Mouse (Mus musculus): Measurements from ENCODE around the gene Tnfsf11. TPM values are rescaled to one million over a fixed set of nuclear protein-coding genes. Genes with fewer than 3 reads are reported as not detected.

The Tnfsf11 gene
- polyA plus RNA-seq, 1 experiment from 2014 or later = 0.26 TPM

- Histone ChIP-seq H3K9me3 (no peaks in the 10 kb centered on the region), H3K27ac (no peak overlapping the region), H3K4me3 (replicated peaks) (no peak overlapping the region), H3K9ac (no peak overlapping the region), H3K4me2 (replicated peaks) (no peak overlapping the region), H3K4me1 (replicated peaks) (no peaks in the 10 kb centered on the region), H3K27me3 (replicated peaks) (no peaks in the 10 kb centered on the region), H3K36me3 (no peaks in the 10 kb centered on the region)
- WGBS = 75% methylated on average over 11 of the region's 11 CpGs
- no peak for ATAC-seq
These were observed 25.4 kb downstream of the Tnfsf11 start for GRCm38 (mm10) chr14:78282490-78282889.

DNA sequence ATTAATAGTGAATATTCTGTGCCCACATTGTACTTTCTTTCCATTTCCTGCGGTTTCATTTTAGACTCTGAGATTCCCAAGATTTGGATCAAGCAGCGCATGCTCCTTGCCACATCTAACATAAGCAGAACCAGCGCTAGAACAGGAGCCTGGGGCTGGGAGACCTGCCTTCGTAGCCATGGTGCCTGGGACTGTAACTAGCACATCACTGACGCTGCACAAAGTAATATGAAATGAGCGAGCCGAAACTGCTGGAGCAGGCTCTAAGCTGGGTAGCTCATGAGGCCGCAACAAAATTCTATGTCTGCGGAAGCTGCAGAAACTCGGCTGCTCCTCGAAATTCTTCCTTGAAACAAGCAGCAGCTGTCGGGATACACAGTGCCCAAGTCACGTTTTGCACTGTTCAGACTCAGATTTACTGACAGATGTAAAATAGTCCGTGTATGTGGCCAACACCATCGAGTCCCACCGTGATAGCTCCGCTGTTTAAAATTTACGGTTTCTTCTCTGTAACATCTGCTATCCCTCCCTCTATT is 31.4 kb downstream of the Tnfsf11 start:
- Histone ChIP-seq H3K9me3 (no peaks in the 10 kb centered on the region), H3K9ac (no peak overlapping the region), H3K4me2 (replicated peaks) (peak overlapping the region; percentile 27; the same call in 1 of the 2 replicates), H3K4me3 (replicated peaks) (no peak overlapping the region), H3K27ac (no peak overlapping the region), H3K36me3 (no peaks in the 10 kb centered on the region), H3K27me3 (replicated peaks) (no peaks in the 10 kb centered on the region), H3K4me1 (replicated peaks) (no peaks in the 10 kb centered on the region)
- ATAC-seq = no peak
- WGBS = 55% methylated on average over 18 of the region's 18 CpGs

- 87% methylated on average over 5 of the region's 5 CpGs for WGBS
- Histone ChIP-seq H3K4me3 (replicated peaks) (no peak overlapping the region), H3K9me3 (no peaks in the 10 kb centered on the region), H3K4me2 (replicated peaks) (no peak overlapping the region), H3K9ac (no peak overlapping the region), H3K4me1 (replicated peaks) (no peaks in the 10 kb centered on the region), H3K27me3 (replicated peaks) (no peaks in the 10 kb centered on the region), H3K36me3 (no peaks in the 10 kb centered on the region), H3K27ac (no peak overlapping the region)
- no peak for ATAC-seq
These were observed 33.0 kb downstream of the Tnfsf11 start for GRCm38 (mm10) chr14:78274851-78275250.

DNA sequence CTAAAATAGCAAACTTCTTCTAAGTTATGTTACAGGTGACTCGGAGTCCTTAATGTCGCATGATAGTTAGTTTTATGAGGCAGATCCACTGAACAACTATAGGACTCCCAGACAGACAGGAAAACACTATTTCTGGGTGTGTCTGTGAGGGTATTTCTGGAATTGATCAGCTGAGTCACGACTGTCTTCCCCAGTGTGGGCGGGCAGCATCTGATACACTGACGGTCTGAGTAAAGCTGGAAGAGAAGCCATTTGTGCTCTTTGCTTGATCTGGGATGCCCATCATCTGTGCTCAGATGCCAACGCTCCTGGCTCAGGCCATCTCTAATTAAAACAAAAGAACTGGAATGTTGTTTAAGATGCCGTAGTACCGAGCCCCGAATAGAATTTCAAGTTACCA is 33.7 kb downstream of the Tnfsf11 start:
- H3K36me3 ChIP-seq = no peaks in the 10 kb centered on the region
- no peak overlapping the region for H3K4me3 ChIP-seq (replicated peaks)
- no peaks in the 10 kb centered on the region for H3K27me3 ChIP-seq (replicated peaks)
- no peak for ATAC-seq
- no peak overlapping the region for H3K4me2 ChIP-seq (replicated peaks)
- H3K4me1 ChIP-seq (replicated peaks) = no peaks in the 10 kb centered on the region
- 84% methylated on average over 9 of the region's 9 CpGs for WGBS
- H3K9ac ChIP-seq = no peak overlapping the region
- no peaks in the 10 kb centered on the region for H3K9me3 ChIP-seq
- H3K27ac ChIP-seq = no peak overlapping the region

- Histone ChIP-seq H3K27ac (no peak overlapping the region), H3K4me3 (replicated peaks) (no peak overlapping the region), H3K4me1 (replicated peaks) (no peaks in the 10 kb centered on the region), H3K9me3 (no peaks in the 10 kb centered on the region), H3K9ac (no peak overlapping the region), H3K27me3 (replicated peaks) (no peaks in the 10 kb centered on the region), H3K4me2 (replicated peaks) (no peak overlapping the region), H3K36me3 (no peaks in the 10 kb centered on the region)
- 75% methylated on average over 7 of the region's 7 CpGs for WGBS
- ATAC-seq = no peak
These were observed 34.3 kb downstream of the Tnfsf11 start for GRCm38 (mm10) chr14:78273571-78273970.

DNA sequence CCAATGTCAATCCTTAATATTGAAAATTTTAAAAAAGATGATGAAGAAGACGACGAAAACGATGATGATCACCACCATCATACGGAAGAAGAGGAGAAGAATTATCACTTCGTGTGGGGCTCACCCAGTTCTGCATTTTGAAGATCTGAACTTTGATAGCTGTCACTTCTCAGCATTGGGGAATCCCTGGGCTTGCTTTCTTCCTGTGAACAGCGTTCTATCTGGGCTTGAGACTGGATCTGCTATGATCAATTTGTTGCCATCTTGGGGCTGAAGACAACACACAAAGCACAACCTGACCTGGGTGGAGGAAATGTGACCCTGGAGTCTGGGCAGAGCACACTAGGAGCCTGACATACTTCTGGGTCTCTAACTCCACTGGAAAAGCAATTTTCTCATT is 43.0 kb downstream of the Tnfsf11 start:
- no peaks in the 10 kb centered on the region for H3K36me3 ChIP-seq
- no peak overlapping the region for H3K4me2 ChIP-seq (replicated peaks)
- no peaks in the 10 kb centered on the region for H3K4me1 ChIP-seq (replicated peaks)
- H3K4me3 ChIP-seq (replicated peaks) = no peak overlapping the region
- H3K9me3 ChIP-seq = no peaks in the 10 kb centered on the region
- WGBS = 81% methylated on average over 6 of the region's 6 CpGs
- ATAC-seq = no peak
- H3K9ac ChIP-seq = no peak overlapping the region
- H3K27me3 ChIP-seq (replicated peaks) = no peaks in the 10 kb centered on the region
- no peak overlapping the region for H3K27ac ChIP-seq

DNA sequence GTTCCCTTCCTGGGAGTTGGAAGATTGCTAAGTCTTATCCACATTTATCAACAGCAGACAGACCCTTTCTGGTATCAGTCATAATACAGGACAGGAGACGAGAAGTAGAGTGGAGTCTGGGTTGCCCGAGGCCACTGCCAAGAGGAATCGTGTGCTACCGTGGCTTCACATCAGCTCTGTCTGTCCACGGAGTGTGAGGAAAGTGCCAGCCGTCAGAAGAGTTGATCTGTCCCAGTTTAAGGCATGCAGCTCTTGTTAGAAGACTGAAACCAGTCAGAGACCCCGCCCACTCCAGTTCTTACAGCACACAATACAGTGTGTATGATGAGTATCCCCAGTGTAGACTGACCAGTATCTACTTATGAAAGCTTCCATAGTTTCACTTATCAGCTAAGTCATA is 45.2 kb downstream of the Tnfsf11 start:
- Histone ChIP-seq H3K36me3 (no peaks in the 10 kb centered on the region), H3K9ac (no peak overlapping the region), H3K27me3 (replicated peaks) (no peaks in the 10 kb centered on the region), H3K4me3 (replicated peaks) (no peak overlapping the region), H3K4me2 (replicated peaks) (no peak overlapping the region), H3K9me3 (no peaks in the 10 kb centered on the region), H3K4me1 (replicated peaks) (no peaks in the 10 kb centered on the region), H3K27ac (no peak overlapping the region)
- 84% methylated on average over 7 of the region's 7 CpGs for WGBS
- no peak for ATAC-seq

DNA sequence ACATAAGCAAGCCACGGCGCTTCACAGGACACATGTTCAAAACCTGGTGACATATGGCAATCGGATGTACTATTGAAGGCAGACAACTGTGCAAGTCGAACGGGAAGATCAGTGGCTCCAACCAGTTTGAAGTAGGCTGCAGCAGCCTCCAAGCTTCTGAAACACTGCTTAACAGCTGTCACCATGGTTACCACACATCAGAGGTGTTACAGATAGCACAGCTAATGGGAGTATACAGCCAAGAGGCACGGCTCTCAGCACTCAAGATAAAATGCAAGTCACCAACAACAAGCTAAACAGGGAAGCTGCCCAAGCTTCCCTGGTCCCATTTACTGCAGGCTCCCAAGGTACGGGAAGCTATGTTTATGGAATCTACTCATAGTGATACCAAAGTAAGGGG is 46.6 kb downstream of the Tnfsf11 start:
- Histone ChIP-seq H3K4me3 (replicated peaks) (no peak overlapping the region), H3K27ac (no peak overlapping the region), H3K27me3 (replicated peaks) (no peaks in the 10 kb centered on the region), H3K4me1 (replicated peaks) (no peaks in the 10 kb centered on the region), H3K36me3 (no peaks in the 10 kb centered on the region), H3K9ac (no peak overlapping the region), H3K9me3 (no peaks in the 10 kb centered on the region), H3K4me2 (replicated peaks) (no peak overlapping the region)
- no peak for ATAC-seq
- WGBS = 75% methylated on average over 7 of the region's 7 CpGs

- WGBS = 82% methylated on average over 7 of the region's 7 CpGs
- ATAC-seq = no peak
- no peaks in the 10 kb centered on the region for H3K36me3 ChIP-seq
These were observed 53.8 kb downstream of the Tnfsf11 start for GRCm38 (mm10) chr14:78254017-78254416.

DNA sequence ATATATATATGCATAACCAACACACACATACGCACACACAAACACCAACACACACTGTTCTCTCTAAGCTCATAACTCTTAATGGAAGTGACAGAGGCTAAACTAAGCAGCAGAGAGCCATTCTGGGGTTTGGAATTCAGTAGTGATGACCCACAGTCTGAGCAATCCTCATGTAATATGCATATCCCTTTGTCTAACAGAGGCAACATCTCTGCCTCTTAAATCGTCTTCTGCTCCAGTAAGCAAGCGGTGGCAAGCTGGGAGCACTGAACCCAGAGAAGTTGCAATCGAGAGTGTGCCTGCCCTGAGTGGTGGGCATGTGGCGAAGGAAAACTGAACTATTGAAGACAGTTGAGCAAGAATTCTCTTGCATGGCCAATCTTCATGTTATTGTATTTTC is 61.2 kb downstream of the Tnfsf11 start:
- H3K9ac ChIP-seq = no peak overlapping the region
- no peaks in the 10 kb centered on the region for H3K4me1 ChIP-seq (replicated peaks)
- H3K4me3 ChIP-seq (replicated peaks) = no peak overlapping the region
- no peak overlapping the region for H3K4me2 ChIP-seq (replicated peaks)
- no peaks in the 10 kb centered on the region for H3K36me3 ChIP-seq
- no peaks in the 10 kb centered on the region for H3K9me3 ChIP-seq
- WGBS = 91% methylated on average over 5 of the region's 5 CpGs
- H3K27ac ChIP-seq = no peak overlapping the region
- no peaks in the 10 kb centered on the region for H3K27me3 ChIP-seq (replicated peaks)
- no peak for ATAC-seq

More at GRCm38 (mm10) chr14:78254017-78254416, 53.8 kb downstream of the Tnfsf11 start:
- H3K27me3 ChIP-seq (replicated peaks) = no peaks in the 10 kb centered on the region
- no peaks in the 10 kb centered on the region for H3K9me3 ChIP-seq
- no peak overlapping the region for H3K9ac ChIP-seq
- no peak overlapping the region for H3K27ac ChIP-seq
- no peak overlapping the region for H3K4me2 ChIP-seq (replicated peaks)
- no peak overlapping the region for H3K4me3 ChIP-seq (replicated peaks)
- no peaks in the 10 kb centered on the region for H3K4me1 ChIP-seq (replicated peaks)

DNA sequence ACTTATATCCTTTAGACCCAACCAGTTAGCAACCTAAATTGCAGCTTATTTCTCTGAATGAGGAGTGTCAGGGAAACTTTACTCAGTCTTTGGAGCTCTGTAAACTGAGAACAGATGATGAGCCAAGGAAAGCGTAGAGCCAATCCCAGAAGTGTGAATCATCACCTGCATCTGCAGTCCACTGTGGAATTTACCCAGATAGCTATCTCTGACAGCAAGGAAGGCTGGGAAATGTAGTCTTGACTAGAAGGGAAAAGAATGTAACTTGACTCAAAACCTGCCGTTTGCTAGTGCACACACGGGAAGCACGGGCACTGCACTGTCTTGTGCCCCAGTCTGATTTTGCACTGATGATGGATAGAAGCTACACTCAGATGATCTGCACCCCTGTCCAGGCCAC is 63.0 kb downstream of the Tnfsf11 start:
- 34% methylated on average over 4 of the region's 4 CpGs for WGBS
- no peak overlapping the region for H3K4me2 ChIP-seq (replicated peaks)

DNA sequence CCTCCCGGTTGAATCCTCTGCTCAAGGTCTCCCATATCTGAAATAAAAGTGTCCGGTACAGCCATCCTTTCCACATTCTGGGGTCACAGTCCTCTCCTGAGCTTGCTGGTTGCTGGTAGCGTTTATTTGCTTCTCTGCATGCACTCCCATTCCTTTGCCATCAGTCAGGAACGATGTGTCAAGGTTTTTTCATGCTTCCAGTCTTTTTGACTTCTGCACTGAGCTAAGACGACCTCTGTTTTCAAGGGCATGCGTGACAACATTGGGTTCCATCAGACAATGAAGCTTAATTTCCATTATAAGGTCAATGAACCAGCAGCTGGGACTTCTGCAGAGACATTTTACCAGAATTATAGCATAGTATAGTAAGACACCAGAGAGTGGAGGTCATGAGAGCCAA is 68.5 kb downstream of the Tnfsf11 start:
- Histone ChIP-seq H3K4me2 (replicated peaks) (no peak overlapping the region), H3K9ac (no peak overlapping the region), H3K27me3 (replicated peaks) (no peaks in the 10 kb centered on the region), H3K36me3 (no peaks in the 10 kb centered on the region), H3K4me3 (replicated peaks) (no peak overlapping the region), H3K27ac (no peak overlapping the region), H3K9me3 (no peaks in the 10 kb centered on the region), H3K4me1 (replicated peaks) (no peaks in the 10 kb centered on the region)
- 85% methylated on average over 6 of the region's 6 CpGs for WGBS
- no peak for ATAC-seq

More for the DNA sequence above, 63.0 kb downstream of the Tnfsf11 start:
- Histone ChIP-seq H3K4me3 (replicated peaks) (no peak overlapping the region), H3K27ac (no peak overlapping the region), H3K9me3 (no peaks in the 10 kb centered on the region), H3K4me1 (replicated peaks) (no peaks in the 10 kb centered on the region), H3K27me3 (replicated peaks) (no peaks in the 10 kb centered on the region), H3K36me3 (no peaks in the 10 kb centered on the region), H3K9ac (no peak overlapping the region)
- no peak for ATAC-seq

DNA sequence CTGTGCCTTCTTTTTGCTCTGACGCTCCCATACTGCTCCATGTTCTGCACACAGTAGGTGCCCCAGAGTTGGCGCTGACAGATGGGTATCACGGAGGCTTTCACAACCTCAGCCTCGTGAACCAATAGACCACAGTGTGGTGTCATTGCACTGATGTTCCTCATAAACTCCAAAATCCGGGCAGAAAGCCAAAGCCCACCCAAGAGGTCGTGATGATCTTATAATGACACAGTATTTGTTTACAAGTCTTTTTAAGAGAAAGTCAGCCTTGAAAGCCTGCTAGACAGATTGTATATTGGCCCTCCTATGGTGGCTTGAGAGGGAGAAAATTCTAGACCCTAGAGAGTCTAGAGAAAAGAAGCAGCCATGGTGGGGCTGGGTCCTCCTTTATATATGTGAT is 70.6 kb downstream of the Tnfsf11 start:
- Histone ChIP-seq H3K4me3 (replicated peaks) (no peak overlapping the region), H3K4me1 (replicated peaks) (no peaks in the 10 kb centered on the region), H3K36me3 (no peaks in the 10 kb centered on the region), H3K9ac (no peak overlapping the region), H3K27ac (no peak overlapping the region), H3K9me3 (no peaks in the 10 kb centered on the region), H3K27me3 (replicated peaks) (no peaks in the 10 kb centered on the region), H3K4me2 (replicated peaks) (no peak overlapping the region)
- WGBS = 65% methylated on average over 6 of the region's 6 CpGs
- no peak for ATAC-seq
